Mouse (Mus musculus) thymus, adult 2 months (tissue): ENCODE measurements around the gene Enkd1. TPM values are rescaled to one million over a fixed set of nuclear protein-coding genes. Genes with fewer than 3 reads are reported as not detected.

Experiments
- DNase-seq: peaks from one replicate; pipeline ENCODE4 v3.0.0; 2021
- H3K27ac ChIP-seq: fragments of 200-500 bp; 2 replicates; pipeline ENCODE4 v1.5.1; 2012; ENCODE audit warnings: low read length, control low read depth; ENCODE audit not compliant: control insufficient read depth, insufficient read depth
- H3K27me3 ChIP-seq: fragments of 200-500 bp; 2 replicates; pipeline ENCODE4 v1.6.1; 2012; ENCODE audit warnings: mild to moderate bottlenecking, low read length, moderate library complexity, mixed read lengths; ENCODE audit not compliant: control insufficient read depth, insufficient read depth
- H3K36me3 ChIP-seq: fragments of 200-500 bp; 2 replicates; pipeline ENCODE4 v1.6.1; 2012; ENCODE audit warnings: mild to moderate bottlenecking, low read length, moderate library complexity; ENCODE audit not compliant: control insufficient read depth, insufficient read depth
- H3K4me1 ChIP-seq: fragments of 200-500 bp; replicated peaks from 2 replicates; pipeline ENCODE4 v1.6.1; 2012; ENCODE audit warnings: low read length; ENCODE audit not compliant: control insufficient read depth, insufficient read depth
- H3K4me3 ChIP-seq: fragments of 200-500 bp; 2 replicates; pipeline ENCODE4 v1.5.1; 2012; ENCODE audit warnings: mild to moderate bottlenecking, low read length, control low read depth, moderate library complexity; ENCODE audit not compliant: control insufficient read depth, insufficient read depth
- CTCF ChIP-seq: fragments of 200-500 bp; IDR thresholded peaks from 2 replicates; pipeline ENCODE4 v1.5.1; 2012; ENCODE audit warnings: mild to moderate bottlenecking, control low read depth, low read length, moderate library complexity, borderline replicate concordance; ENCODE audit not compliant: control insufficient read depth, poor library complexity, insufficient read depth; ENCODE audit errors: extremely low read depth
- POLR2A ChIP-seq: fragments of 200-500 bp; IDR thresholded peaks from 2 replicates; pipeline ENCODE4 v1.6.1; 2012; ENCODE audit warnings: mild to moderate bottlenecking, low read length, control low read depth, moderate library complexity; ENCODE audit not compliant: control insufficient read depth, poor library complexity, insufficient read depth; ENCODE audit errors: extremely low read depth
- WGBS: fragments of 180-500 bp; shearing (Covaris S2); methylation state at CpG from one replicate; pipeline ENCODE4 v1.1.7; 2018; 5-methylcytosine and 5-hydroxymethylcytosine counted together
- polyA plus RNA-seq: library from polyadenylated mRNA; depleted of rRNA; stranded (reverse); fragments of >200 nt; gene quantifications from 2 replicates; pipeline ENCODE4 v1.2.3, GENCODE M21; 2012; rRNA removed

Enkd1 gene
- polyA plus RNA-seq, 1 experiment: 46.7 TPM

- Histone ChIP-seq H3K27ac (peak overlapping the region; percentile 78), H3K4me1 (peaks cover 35% of the 10 kb centered on the region), H3K4me3 (peak overlapping the region; percentile 7), H3K36me3 (peaks cover 58% of the 10 kb centered on the region), H3K27me3 (no peaks in the 10 kb centered on the region)
- no peak for TF ChIP-seq CTCF
- no peak for TF ChIP-seq POLR2A
- 51% methylated on average over 7 of the region's 7 CpGs for WGBS
- DNase-seq: no peak
These were observed 22.7 kb downstream of the Enkd1 start for GRCm38 (mm10) chr8:105685325-105685724.

- no peaks in the 10 kb centered on the region for H3K27me3 ChIP-seq
- H3K4me3 ChIP-seq: no peak overlapping the region
- peaks cover 94% of the 10 kb centered on the region for H3K36me3 ChIP-seq
- no peaks in the 10 kb centered on the region for H3K4me1 ChIP-seq
- H3K27ac ChIP-seq: no peak overlapping the region
- 84% methylated on average over 1 of the region's 1 CpGs for WGBS
- no peak for TF ChIP-seq POLR2A
- no peak for TF ChIP-seq CTCF
- no peak for DNase-seq
These were observed 30.1 kb downstream of the Enkd1 start for GRCm38 (mm10) chr8:105677891-105678290.

- H3K4me3 ChIP-seq: no peak overlapping the region
- no peak overlapping the region for H3K27ac ChIP-seq
- DNase-seq: peak; percentile 48
- H3K4me1 ChIP-seq: no peaks in the 10 kb centered on the region; the same call in 1 of the 2 replicates
- no peak for TF ChIP-seq POLR2A
- no peak for TF ChIP-seq CTCF
- no peaks in the 10 kb centered on the region for H3K27me3 ChIP-seq
- 52% methylated on average over 3 of the region's 3 CpGs for WGBS
- H3K36me3 ChIP-seq: peaks cover 31% of the 10 kb centered on the region
These were observed 46.8 kb downstream of the Enkd1 start for GRCm38 (mm10) chr8:105661167-105661566.

GRCm38 (mm10) chr8:105657641-105658040 is 50.4 kb downstream of the Enkd1 start:
- Histone ChIP-seq H3K4me1 (no peaks in the 10 kb centered on the region; the same call in 1 of the 2 replicates), H3K27ac (no peak overlapping the region), H3K27me3 (no peaks in the 10 kb centered on the region), H3K36me3 (peaks cover 26% of the 10 kb centered on the region), H3K4me3 (no peak overlapping the region)
- DNase-seq: no peak
- TF ChIP-seq CTCF (no peak), POLR2A (no peak)

Other genes starting within 250 kb of the Enkd1 start
- 14.6 and 27.8 TPM in 2 replicates for gene Tppp3, start 236.7 kb downstream of the Enkd1 start, polyA plus RNA-seq
- gene Zdhhc1, start 211.3 kb downstream of the Enkd1 start, polyA plus RNA-seq: 22.3 and 23.5 TPM in 2 replicates
- gene Hsd11b2, start 189.5 kb downstream of the Enkd1 start, polyA plus RNA-seq: 0.46 and 0.90 TPM in 2 replicates
- 112 and 119 TPM in 2 replicates for gene Atp6v0d1, start 142.2 kb downstream of the Enkd1 start, polyA plus RNA-seq
- gene Ripor1, start 103.0 kb downstream of the Enkd1 start, polyA plus RNA-seq: 125 and 128 TPM in 2 replicates
- gene Ctcf, start 71.6 kb downstream of the Enkd1 start, polyA plus RNA-seq: 67.0 and 89.4 TPM in 2 replicates
- gene Agrp, start 70.8 kb downstream of the Enkd1 start, polyA plus RNA-seq: 0.52 and 1.00 TPM in 2 replicates
- 408 and 419 TPM in 2 replicates for gene Carmil2, start 21.9 kb downstream of the Enkd1 start, polyA plus RNA-seq
- 118 and 122 TPM in 2 replicates for gene Acd, start 7.1 kb downstream of the Enkd1 start, polyA plus RNA-seq
- 29.7 and 30.7 TPM in 2 replicates for gene Pard6a, start 7.1 kb downstream of the Enkd1 start, polyA plus RNA-seq
- gene 4933405L10Rik, start 555 bp downstream of the Enkd1 start, polyA plus RNA-seq: not detected in 2 replicates
- gene Gfod2, start 50.5 kb upstream of the Enkd1 start, polyA plus RNA-seq: 7.3 and 8.5 TPM in 2 replicates
- gene Ranbp10, start 119.1 kb upstream of the Enkd1 start, polyA plus RNA-seq: 47.1 and 53.0 TPM in 2 replicates
- 0.05 TPM in 2 replicates for gene Tsnaxip1, start 119.5 kb upstream of the Enkd1 start, polyA plus RNA-seq
- 53.2 TPM in 2 replicates for gene Cenpt, start 145.1 kb upstream of the Enkd1 start, polyA plus RNA-seq
- 75.3 and 84.9 TPM in 2 replicates for gene Thap11, start 146.9 kb upstream of the Enkd1 start, polyA plus RNA-seq
- gene Nutf2, start 152.4 kb upstream of the Enkd1 start, polyA plus RNA-seq: 52.4 and 54.4 TPM in 2 replicates
- 193 and 207 TPM in 2 replicates for gene Edc4, start 172.7 kb upstream of the Enkd1 start, polyA plus RNA-seq
- gene Nrn1l, start 185.4 kb upstream of the Enkd1 start, polyA plus RNA-seq: 5.0 and 5.3 TPM in 2 replicates
- gene Pskh1, start 192.2 kb upstream of the Enkd1 start, polyA plus RNA-seq: 51.2 and 56.5 TPM in 2 replicates
- 6.9 and 8.4 TPM in 2 replicates for gene Ctrl, start 225.7 kb upstream of the Enkd1 start, polyA plus RNA-seq
- 375 and 484 TPM in 2 replicates for gene Psmb10, start 230.2 kb upstream of the Enkd1 start, polyA plus RNA-seq
- gene Lcat, start 235.2 kb upstream of the Enkd1 start, polyA plus RNA-seq: 5.3 and 6.0 TPM in 2 replicates